Mouse (Mus musculus) frontal cortex, adult 2 months (tissue): Measurements from ENCODE around the gene Krtap5-5. TPM values are rescaled to one million over a fixed set of nuclear protein-coding genes. Genes with fewer than 3 reads are reported as not detected.
A peak's percentile ranks its signal among the peaks of the same experiment; 100 is the strongest.
"Not testable (repeated sequence)": the region's sequence is repeated elsewhere in the genome, so short reads cannot be mapped to it uniquely, and the experiment has no call there.

Experiments
- DNase-seq, 2 experiments: peaks; one replicate each; pipeline ENCODE4 v3.0.0; 2022; ENCODE audit warnings: low spot score in 1 of 2; ENCODE audit errors: extremely low spot score in 1 of 2
- polyA plus RNA-seq: library from polyadenylated mRNA; depleted of rRNA; stranded (reverse); fragments of >200 nt; gene quantifications from 2 replicates; pipeline ENCODE4 v1.2.3, GENCODE M21; 2012; rRNA removed

The Krtap5-5 gene
- not detected in 2 replicates for polyA plus RNA-seq

DNA sequence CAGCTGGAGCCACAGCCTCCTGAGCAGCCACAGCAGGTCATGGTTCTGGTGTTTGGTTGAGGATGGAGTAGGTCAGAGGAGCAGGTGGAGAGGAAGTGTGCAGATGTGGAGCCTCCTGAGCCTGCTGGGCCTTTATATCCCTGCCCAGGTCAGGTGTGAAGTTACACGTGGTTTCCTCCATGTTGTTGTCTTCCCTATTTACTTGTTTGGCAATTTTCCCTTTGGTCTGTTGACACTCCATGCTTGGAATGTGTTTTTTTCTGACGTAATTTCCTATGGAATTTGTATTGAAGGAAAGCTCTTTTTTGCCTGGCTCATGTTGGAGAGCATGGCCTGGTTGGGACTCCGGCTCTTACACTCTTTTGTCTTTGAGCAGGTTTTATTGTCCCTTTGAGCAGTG is at the start of gene Krtap5-5:
Gene Krtap5-5 (minus strand): TSS at position 101 of the 400 bp plus-strand sequence.
- not testable (repeated sequence) for DNase-seq

DNA sequence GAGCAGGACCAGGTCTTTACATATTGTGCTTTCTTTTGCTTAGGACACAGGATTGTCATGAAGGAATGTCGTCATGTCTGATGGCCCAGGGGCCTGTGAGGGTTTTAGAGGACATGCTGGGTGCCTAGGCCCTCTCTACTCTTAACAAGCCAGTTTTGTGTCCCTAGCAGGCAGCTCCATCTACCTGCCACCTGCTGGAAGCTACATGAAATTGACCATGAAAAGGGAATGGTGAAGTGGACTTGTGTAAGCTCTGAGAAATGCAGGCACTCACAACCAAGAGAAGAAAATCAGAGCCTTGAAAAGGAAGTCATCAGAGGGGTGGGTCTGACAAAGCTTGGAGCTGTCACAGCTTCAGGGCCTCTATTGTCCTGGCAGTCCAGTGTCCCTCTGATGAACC is 49.5 kb upstream of the Krtap5-5 start:
- not testable (repeated sequence) for DNase-seq

DNA sequence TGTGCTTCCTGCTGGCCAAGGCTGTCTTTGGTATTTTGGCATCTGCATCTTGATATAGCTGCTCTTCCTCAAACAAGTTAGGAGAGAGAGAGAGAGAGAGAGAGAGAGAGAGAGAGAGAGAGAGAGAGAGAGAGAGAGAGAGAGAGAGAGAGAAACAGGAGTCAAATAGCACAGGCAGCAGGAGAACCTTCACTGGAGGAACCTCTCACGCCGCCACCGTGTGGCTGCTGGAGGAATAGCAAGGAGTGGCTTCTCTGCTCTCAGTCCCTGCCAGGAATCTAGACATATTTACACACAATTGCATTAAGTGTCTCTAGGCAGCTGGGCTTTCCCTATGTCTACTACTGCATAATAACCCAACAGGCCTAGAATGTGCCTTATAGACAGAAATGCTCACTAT is 48.4 kb upstream of the Krtap5-5 start:
- peak in 1 of 2 experiments; percentile 78 for DNase-seq

DNA sequence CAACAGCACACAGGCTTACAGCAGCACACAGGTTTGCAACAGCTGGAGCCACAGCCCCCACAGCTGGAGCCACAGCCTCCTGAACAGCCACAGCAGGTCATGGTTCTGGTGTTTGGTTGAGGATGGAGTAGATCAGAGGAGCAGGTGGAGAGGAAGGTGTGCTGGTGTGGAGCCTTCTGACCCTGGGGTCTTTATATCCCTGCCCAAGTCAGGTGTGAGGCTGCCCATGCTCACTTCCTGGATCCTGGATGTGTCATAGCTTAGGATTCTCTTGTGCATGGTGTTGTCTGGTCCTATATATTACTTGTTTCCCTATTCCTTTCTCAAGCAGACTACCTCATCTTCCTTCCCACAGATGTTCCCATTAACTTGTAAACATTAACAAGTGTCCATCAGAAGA is 44.5 kb upstream of the Krtap5-5 start, which contains the start of gene Gm4559:
Gene Gm4559 (minus strand): TSS at position 101 of the 400 bp plus-strand sequence.
- DNase-seq, result not testable (repeated sequence)

DNA sequence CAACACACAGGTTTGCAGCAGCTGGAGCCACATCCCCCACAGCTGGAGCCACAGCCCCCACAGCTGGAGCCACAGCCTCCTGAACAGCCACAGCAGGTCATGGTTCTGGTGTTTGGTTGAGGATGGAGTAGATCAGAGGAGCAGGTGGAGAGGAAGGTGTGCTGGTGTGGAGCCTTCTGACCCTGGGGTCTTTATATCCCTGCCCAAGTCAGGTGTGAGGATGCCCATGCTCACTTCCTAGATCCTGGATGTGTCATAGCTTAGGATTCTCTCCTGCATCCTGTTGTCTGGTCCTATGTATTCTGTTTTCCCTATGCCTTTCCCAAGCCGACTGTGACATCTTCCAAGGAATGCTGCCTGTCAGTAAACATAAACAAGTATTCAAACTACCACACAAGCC is 28.5 kb upstream of the Krtap5-5 start, which contains the start of gene Gm2431:
Gene Gm2431 (minus strand): TSS at position 101 of the 400 bp plus-strand sequence.
- DNase-seq, result not testable (repeated sequence)

DNA sequence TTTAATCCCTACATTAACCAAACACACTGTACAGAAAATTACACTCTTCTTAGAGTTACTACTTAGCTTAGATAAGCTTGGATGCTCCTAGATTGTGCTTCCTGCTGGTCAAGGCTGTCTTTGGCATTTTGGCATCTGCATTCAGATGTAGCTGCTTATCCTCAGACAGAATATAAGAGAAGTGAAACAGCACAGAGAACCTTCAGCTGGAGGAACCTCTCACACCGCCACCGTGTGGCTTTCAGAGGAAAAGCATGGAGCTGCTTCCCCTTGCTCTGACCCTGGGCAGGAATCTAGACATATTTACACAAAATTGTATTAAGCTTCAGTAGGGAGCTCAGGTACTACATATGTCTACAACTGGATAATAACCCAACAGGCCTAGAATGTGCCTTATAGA is 25.7 kb upstream of the Krtap5-5 start:
- DNase-seq, result peak in 1 of 2 experiments; percentile 60

DNA sequence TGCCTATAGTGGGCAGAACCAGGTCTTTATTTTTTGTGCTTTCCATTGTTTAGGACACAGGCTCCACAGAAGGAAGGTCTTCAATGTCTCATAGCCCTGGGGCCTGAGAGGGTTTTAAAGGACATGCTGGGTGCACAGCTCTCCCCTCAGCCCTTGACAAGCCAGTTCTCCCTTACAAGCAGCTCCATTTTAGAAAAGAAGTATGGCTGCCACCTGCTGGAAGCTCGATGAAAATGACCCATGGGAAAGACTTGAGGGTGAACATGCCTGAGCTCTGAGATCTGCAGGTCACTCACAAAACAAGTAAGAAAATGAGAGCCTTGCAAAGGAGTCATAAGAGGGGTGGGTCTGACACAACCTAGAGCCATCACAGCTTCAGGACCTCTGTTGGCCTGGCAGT is 20.1 kb upstream of the Krtap5-5 start:
- DNase-seq, result peak in 1 of 2 experiments; percentile 65

DNA sequence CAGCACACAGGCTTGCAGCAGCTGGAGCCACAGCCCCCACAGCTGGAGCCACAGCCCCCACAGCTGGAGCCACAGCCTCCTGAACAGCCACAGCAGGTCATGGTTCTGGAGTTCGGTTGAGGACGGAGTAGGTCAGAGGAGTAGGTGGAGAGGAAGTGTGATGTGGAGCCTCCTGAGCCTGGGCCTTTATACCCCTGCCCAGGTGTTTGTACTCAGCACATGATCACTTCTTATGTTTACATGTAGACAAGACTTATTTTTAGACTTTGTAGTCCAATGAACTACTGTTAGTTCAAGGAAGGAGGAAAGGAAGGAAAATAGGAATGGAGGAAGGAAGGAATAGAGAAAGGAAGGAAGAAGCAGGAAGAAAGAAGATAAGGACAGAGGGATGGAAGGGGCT is 11.2 kb upstream of the Krtap5-5 start, which contains the start of gene Gm40460:
Gene Gm40460 (minus strand): TSS at position 101 of the 400 bp plus-strand sequence.
- no peak for DNase-seq

DNA sequence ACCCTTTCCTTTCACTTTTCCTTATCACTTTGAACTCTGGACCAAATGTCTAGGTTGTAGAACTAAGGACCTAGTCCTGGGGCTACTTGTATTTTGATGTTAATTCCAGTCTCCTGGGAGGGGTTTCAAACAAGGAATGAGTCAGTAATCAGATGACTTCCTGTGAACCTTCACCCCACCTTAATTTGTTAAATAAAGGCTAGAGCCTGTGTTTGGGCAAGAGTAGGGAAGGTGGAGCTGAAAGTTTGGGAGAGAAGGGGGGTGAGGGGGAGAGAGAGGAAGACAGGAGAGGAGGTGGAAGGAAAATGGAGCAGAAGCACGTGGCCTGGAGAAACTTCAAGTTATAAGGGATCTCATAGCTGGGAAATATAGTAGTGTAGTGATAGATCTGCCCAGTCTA is 1.8 kb upstream of the Krtap5-5 start:
- DNase-seq, result no peak

DNA sequence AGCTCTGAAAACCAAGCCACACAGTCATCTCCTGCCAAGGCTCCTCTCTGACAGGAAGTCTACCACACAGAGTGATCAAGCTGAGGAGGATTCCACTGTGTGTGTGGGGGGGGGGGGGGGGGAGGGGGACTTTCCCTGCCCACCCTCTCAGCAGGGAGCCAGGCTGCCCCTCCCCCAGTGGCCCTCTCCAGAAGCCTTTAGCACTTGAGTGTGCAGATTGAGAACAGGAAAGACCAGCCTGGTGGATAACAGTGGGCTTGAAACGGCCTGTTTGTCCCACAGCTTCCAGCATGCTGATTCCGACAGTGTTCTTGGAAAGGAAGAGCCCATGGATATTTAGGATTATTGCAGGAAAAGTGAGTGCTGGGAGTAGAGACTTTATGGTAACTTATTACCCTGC is 5.3 kb downstream of the Krtap5-5 start:
- no peak for DNase-seq

DNA sequence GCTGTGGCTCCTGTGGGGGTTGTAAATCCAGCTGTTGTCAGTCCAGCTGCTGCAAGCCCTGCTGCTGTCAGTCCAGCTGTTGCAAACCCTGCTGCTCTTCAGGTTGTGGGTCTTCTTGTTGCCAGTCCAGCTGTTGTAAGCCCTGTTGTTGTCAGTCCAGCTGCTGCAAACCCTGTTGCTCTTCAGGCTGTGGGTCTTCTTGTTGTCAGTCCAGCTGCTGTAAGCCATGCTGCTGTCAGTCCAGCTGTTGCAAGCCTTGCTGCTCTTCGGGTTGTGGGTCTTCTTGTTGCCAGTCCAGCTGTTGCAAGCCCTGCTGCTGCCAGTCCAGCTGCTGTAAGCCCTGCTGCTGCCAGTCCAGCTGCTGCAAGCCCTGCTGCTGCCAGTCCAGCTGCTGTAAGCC is 17.6 kb downstream of the Krtap5-5 start:
- DNase-seq, result not testable (repeated sequence)

DNA sequence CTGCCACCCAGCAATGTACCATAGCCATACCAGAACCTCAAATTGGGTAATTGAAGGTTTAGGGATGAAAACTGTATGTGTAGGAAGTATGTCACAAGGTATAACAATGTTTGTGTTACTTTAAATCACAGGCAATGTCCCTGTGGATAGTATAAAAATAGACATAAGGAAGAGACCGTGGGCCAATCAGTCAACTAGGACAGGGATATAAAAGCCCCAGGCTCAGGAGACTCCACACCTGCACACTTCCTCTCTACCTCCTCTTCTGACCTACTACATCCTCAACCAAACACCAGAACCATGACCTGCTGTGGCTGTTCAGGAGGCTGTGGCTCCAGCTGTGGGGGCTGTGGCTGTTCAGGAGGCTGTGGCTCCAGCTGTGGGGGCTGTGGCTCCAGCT is 18.2 kb downstream of the Krtap5-5 start, which contains the start of gene Gm7579:
Gene Gm7579 (plus strand): TSS at position 301 of the 400 bp plus-strand sequence.
- no peak for DNase-seq

DNA sequence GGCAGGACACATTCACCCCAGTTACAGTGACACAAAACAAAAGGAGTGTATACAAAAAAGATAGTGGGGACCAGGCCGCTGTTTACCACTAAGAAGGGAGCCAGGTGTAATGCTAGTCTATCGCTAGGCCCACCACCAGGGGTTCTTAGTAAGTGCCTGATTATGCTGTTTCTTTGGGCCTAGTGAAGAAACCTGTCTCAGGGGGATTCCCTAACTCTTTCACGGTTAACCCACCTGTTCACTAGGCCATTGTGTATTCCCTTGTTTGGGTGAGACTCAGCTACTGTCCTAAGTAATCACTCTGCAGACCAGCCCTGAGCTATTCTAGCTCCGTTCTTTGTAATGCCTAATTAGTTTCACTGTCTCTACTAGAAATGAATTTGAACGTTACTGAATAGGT is 22.9 kb downstream of the Krtap5-5 start:
- not testable (repeated sequence) for DNase-seq

DNA sequence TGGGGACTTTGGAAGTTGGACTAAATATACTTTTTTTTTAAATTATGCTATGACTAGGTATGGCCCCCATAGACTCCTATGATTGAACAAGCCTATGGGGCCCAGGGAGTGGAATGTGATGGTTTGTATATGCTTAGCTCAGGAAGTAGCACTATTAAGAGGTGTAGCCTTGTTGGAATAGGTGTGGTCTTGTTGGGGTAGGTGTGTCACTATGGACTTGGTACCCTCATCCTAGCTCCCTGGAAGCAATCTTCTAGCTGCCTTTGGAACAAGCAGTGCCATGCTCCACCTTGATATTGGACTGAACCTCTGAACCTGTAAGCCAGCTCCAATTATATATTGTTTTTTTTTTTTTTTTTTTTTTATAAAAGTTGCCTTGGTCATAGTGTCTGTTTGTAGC is 24.3 kb downstream of the Krtap5-5 start:
- no peak for DNase-seq

DNA sequence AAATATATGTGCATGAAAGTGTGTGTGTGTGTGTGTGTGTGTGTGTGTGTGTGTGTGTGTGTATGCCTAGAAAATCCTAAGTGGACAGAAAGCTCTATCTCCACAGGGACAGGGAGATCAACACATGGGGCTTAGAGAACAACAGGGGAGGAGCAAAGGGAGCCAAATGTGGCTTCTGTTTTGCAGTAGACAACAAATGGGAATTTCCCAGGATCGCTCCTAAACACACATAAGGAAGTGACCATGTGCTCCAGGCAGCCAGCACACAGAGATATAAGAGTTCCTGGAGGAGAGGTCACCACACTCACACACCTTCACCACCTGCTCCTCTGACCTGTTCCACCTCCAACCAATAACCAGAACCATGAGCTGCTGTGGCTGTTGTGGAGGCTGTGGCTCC is 28.7 kb downstream of the Krtap5-5 start, which contains the start of gene Krtap5-3:
Gene Krtap5-3 (plus strand): TSS at position 301 of the 400 bp plus-strand sequence.
- DNase-seq, result no peak

DNA sequence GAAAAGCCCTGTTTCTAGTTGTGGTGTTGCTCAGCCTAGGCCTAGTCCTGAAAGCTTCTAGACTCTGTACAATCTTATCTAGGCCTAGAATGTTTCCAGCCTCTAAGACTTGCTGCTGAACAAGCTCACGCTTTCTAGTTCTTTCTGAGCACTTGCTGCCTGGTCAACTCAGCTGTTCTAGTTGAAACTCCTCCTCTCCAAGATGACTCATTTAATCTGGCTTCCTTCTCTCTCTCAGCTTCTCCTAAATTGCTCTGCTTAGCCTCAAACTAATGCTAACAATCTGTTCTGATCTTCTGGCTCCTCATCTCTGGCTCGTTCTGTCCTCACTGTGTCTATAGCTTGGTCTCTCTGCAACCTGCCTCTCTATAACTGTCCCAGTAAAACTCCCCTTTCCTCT is 31.0 kb downstream of the Krtap5-5 start:
- DNase-seq, result peak in 1 of 2 experiments; percentile 9

DNA sequence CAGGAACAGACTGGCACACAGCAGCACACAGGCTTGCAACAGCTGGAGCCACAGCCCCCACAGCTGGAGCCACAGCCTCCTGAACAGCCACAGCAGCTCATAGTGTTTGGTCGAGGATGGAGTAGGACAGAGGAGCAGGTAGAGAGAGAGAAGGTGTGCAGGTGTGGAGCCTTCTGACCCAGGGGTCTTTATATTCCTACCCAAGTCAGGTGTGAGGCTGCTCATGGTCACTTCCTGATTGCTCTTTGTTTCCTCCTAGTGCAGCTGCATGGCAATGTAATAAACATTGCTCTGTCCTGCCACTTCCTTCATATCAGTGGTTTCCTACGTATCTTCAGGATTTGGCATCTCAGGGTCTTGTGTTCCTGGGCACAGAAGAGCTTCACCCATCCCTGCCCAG is 39.5 kb downstream of the Krtap5-5 start, which contains the start of gene Gm10153:
Gene Gm10153 (minus strand): TSS at position 101 of the 400 bp plus-strand sequence.
- no peak for DNase-seq

DNA sequence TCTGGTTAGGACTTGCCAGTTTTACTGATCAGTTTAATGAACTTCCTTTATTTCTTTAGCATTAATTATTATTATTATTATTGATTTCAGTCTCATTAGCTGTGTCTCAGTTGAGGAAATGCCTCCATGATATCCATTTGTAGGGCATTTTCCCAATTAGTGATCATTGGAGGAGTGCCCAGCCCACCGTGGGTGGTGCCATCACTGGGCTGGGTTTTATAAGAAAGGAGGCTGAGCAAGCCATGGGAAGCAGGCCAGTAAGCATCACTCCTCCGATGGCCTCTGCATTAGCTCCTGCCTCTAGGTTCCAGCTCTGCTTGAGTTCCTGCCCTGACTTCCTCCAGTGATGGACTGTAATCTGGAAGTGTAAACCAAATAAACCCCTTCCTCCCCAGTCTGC is 41.6 kb downstream of the Krtap5-5 start:
- DNase-seq, result no peak

DNA sequence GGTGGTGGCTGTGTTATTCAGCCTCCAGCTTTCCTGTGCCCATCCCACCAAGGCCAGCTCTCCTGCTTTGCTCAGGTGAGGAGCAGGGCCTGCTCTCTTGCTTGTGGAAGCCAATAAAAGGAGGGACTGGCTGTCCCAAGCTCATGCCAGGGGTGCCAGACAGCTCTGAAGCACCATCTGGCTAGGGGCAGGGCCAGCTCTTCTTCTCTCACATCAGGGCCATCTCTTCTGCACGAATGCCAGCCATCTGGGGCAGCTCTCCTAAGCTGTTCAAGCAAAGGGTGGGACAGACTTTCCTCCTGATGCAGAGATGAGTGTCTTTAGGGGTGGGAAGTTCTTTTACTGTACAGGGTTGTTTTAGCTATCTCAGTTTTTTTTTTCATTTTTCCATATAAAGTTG is 48.8 kb downstream of the Krtap5-5 start:
- DNase-seq, result no peak
